Mouse (Mus musculus) thymus, adult 2 months (tissue): ENCODE measurements around the gene Srgap2.

ENCODE experiments used
- CTCF ChIP-seq: fragments of 200-500 bp; IDR thresholded peaks from 2 replicates; pipeline ENCODE4 v1.5.1; 2012; ENCODE audit warnings: mild to moderate bottlenecking, control low read depth, low read length, moderate library complexity, borderline replicate concordance; ENCODE audit not compliant: control insufficient read depth, poor library complexity, insufficient read depth; ENCODE audit errors: extremely low read depth
- POLR2A ChIP-seq: fragments of 200-500 bp; IDR thresholded peaks from 2 replicates; pipeline ENCODE4 v1.6.1; 2012; ENCODE audit warnings: mild to moderate bottlenecking, low read length, control low read depth, moderate library complexity; ENCODE audit not compliant: control insufficient read depth, poor library complexity, insufficient read depth; ENCODE audit errors: extremely low read depth

- TF ChIP-seq CTCF (no peak), POLR2A (no peak)
These were observed 123.6 kb downstream of the Srgap2 start for GRCm38 (mm10) chr1:131403567-131403966.
